Mouse (Mus musculus): ENCODE data around the gene Nme7.
A peak's percentile ranks its signal among the peaks of the same experiment; 100 is the strongest.

Nme7 gene

GRCm38 (mm10) chr1:164392176-164392575 is 88.3 kb downstream of the Nme7 start:
- DNase-seq, result no peak

GRCm38 (mm10) chr1:164395131-164395780 is 91.3 kb downstream of the Nme7 start:
- DNase-seq, result no peak

GRCm38 (mm10) chr1:164397672-164398071 is 93.8 kb downstream of the Nme7 start:
- no peak for DNase-seq

GRCm38 (mm10) chr1:164399578-164399977 is 95.7 kb downstream of the Nme7 start:
- DNase-seq, result peak; percentile 8

GRCm38 (mm10) chr1:164405385-164405802 is 101.5 kb downstream of the Nme7 start:
- peak; percentile 24 for DNase-seq

GRCm38 (mm10) chr1:164406506-164406905 is 102.6 kb downstream of the Nme7 start:
- no peak for DNase-seq

- no peak for DNase-seq
Observed at GRCm38 (mm10) chr1:164408655-164409054, 104.7 kb downstream of the Nme7 start.

- no peak for DNase-seq
Observed at GRCm38 (mm10) chr1:164411306-164411705, 107.4 kb downstream of the Nme7 start.

- no peak for DNase-seq
Observed at GRCm38 (mm10) chr1:164412906-164413305, 109.0 kb downstream of the Nme7 start.

- peak; percentile 18 for DNase-seq
Observed at GRCm38 (mm10) chr1:164413608-164414007, 109.7 kb downstream of the Nme7 start.

GRCm38 (mm10) chr1:164415347-164415751 is 111.4 kb downstream of the Nme7 start:
- no peak for DNase-seq

- no peak for DNase-seq
Observed at GRCm38 (mm10) chr1:164416692-164417394, 112.9 kb downstream of the Nme7 start.

GRCm38 (mm10) chr1:164417604-164418003 is 113.7 kb downstream of the Nme7 start:
- DNase-seq, result peak; percentile 9

- DNase-seq, result no peak
Observed at GRCm38 (mm10) chr1:164418320-164418719, 114.4 kb downstream of the Nme7 start.

- no peak for DNase-seq
Observed at GRCm38 (mm10) chr1:164419401-164419800, 115.5 kb downstream of the Nme7 start.

GRCm38 (mm10) chr1:164420623-164421354 is 116.9 kb downstream of the Nme7 start:
- no peak for DNase-seq

- DNase-seq, result no peak
Observed at GRCm38 (mm10) chr1:164426227-164426626, 122.3 kb downstream of the Nme7 start.

GRCm38 (mm10) chr1:164427777-164428176 is 123.9 kb downstream of the Nme7 start:
- no peak for DNase-seq

- no peak for DNase-seq
Observed at GRCm38 (mm10) chr1:164428644-164429043, 124.7 kb downstream of the Nme7 start.

- no peak for DNase-seq
Observed at GRCm38 (mm10) chr1:164432649-164433048, 128.7 kb downstream of the Nme7 start.

- no peak for DNase-seq
Observed at GRCm38 (mm10) chr1:164434049-164434448, 130.1 kb downstream of the Nme7 start.

GRCm38 (mm10) chr1:164436749-164437148 is 132.8 kb downstream of the Nme7 start:
- no peak for DNase-seq

- no peak for DNase-seq
Observed at GRCm38 (mm10) chr1:164440230-164440629, 136.3 kb downstream of the Nme7 start.
